Mouse (Mus musculus): ENCODE results near the gene Dbnl.

Dbnl gene

GRCm38 (mm10) chr11:5785732-5786131 is 2.6 kb upstream of the Dbnl start:
- POLR2A ChIA-PET: interaction anchor here in 2 of 4 experiments (0.8 to 11.2 kb wide), 3 partner anchors 15 to 24 kb away, joined by 4 to 123 read pairs (median 113); partner anchors contain the start of genes Pgam2 (in 2 of the 2) and Urgcp (in 1 of the 2)
- CTCF ChIA-PET: no interaction called here

- ChIA-PET POLR2A (interaction anchor here (0.6 to 11.2 kb wide), 61 partner anchors 9 to 687 kb away, joined by 3 to 123 read pairs (median 4); partner anchors contain the start of genes Urgcp (in 4 of the 4), Pgam2 (in 2 of the 4), Pold2 (in 2 of the 4) and Ccdc117 (in 1 of the 4)), CTCF (interaction anchor here (0.5 to 2.6 kb wide), 20 partner anchors 9 to 526 kb away, joined by 3 to 18 read pairs (median 4); partner anchors contain the start of genes Kremen1 (in 1 of the 4), Mrps24 (in 1 of the 4) and Pgam2 (in 1 of the 4))
Measured at GRCm38 (mm10) chr11:5787671-5788055, 625 bp upstream of the Dbnl start.

DNA sequence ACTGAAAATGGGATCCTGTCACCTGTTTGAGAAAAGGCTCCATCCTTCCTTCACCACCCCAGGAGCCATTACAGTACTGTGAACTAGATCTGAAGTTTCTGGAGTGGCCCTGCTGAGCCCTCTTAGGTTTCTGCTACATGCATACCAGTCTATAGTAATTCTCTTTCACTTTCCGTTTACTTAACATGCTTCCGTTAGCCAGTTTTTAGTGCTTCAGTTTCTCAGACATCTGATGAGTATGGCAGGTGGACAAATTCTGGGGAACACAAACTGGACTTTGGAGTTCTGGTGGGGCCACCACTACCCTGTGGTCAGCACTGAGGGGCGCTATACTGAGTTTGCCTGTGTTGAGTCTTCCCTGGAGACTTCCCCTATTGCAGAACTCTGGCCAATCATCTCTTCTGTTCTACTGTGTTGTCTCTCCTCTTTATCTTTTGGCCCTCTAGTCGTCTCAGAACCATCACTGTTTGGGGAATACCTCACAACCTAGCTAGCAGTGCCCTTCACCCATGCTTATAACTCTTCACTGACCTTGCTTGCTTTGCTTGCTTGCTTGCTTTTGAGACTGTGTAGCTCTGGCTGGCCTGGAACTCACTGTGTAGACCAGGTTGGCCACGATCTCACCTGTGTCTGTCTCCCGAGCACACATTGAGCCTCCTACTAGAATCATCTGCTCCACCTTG is 924 bp downstream of the Dbnl start:
- POLR2A ChIA-PET: interaction anchor here in 3 of 4 experiments (1.0 to 11.2 kb wide), 26 partner anchors 9 to 689 kb away, joined by 3 to 123 read pairs (median 6); partner anchors contain the start of genes Urgcp (in 3 of the 3), Pgam2 (in 2 of the 3), Ccdc117 (in 1 of the 3) and Tmed4 (in 1 of the 3)
- CTCF ChIA-PET: interaction anchor here (0.6 to 2.6 kb wide), 15 partner anchors 8 to 252 kb away, joined by 3 to 18 read pairs (median 4); partner anchors contain the start of genes Pgam2 (in 1 of the 4) and Urgcp (in 1 of the 4)

DNA sequence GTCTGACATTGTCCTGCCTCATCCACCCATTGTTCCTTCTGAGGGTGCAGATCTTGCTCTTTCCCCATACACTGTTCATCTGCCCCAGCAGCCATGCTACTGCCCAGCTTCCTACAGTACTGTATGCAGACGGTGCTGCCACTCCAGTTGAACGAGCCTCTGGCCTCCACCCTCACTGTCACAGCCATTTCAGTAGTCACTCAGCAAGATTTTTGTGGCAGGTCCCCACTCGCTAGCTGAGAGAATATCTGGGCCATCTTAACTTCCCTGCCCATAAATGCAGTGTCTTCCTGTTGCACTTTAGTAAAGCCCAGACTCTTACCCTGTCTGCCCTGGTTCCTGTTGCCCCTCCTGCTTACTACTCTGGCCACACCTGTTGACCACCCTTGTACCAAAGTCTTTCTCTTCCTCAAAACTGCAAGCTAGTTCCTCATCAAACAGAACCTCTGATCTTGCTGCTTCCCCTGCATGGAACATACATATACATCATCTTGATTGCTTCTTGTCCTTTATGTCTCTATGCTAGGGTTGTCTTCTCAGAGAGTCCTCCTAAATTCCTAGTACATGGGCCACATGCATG is 1.6 kb downstream of the Dbnl start:
- POLR2A ChIA-PET: interaction anchor here in 2 of 4 experiments (1.1 to 11.2 kb wide), 5 partner anchors 11 to 87 kb away, joined by 3 to 123 read pairs (median 10); partner anchors contain the start of gene Pgam2 (in 2 of the 2)
- CTCF ChIA-PET: interaction anchor here in 3 of 4 experiments (0.6 to 2.6 kb wide), 4 partner anchors 8 to 252 kb away, joined by 3 to 18 read pairs (median 8); no protein-coding TSS in a partner anchor

- CTCF ChIA-PET: no interaction called here
Measured at GRCm38 (mm10) chr11:5790431-5790830, 2.1 kb downstream of the Dbnl start.

DNA sequence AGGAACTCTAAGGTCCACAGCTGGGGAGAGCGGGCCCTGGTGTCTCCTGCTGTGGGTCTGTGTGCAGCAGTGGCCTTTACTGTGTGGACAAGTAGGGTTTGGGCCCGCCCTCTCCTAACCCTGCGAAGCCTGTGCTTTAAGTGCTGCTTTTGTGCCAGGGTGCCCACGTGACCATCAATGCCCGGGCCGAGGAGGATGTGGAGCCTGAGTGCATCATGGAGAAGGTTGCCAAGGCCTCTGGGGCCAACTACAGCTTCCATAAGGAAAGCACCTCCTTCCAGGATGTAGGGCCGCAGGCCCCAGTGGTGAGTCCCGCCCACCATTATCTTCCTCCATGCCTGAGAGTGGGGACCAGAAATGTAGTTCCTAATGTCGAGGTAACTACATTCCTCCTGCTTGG is 7.0 kb downstream of the Dbnl start:
- ChIA-PET CTCF (no interaction called here), POLR2A (interaction anchor here in 2 of 4 experiments (0.6 to 11.2 kb wide), 5 partner anchors 5 to 853 kb away, joined by 3 to 123 read pairs (median 3); partner anchors contain the start of gene Pgam2 (in 1 of the 2))

More at GRCm38 (mm10) chr11:5790431-5790830, 2.1 kb downstream of the Dbnl start:
- POLR2A ChIA-PET: interaction anchor here in 3 of 4 experiments (0.5 to 11.2 kb wide), 7 partner anchors 10 to 528 kb away, joined by 3 to 123 read pairs (median 3); partner anchors contain the start of gene Pgam2 (in 2 of the 3)

- CTCF ChIA-PET: interaction anchor here in 1 of 4 experiments (0.7 kb wide), 1 partner anchor 11 kb away, joined by 5 read pairs; no protein-coding TSS in a partner anchor
- POLR2A ChIA-PET: interaction anchor here in 2 of 4 experiments (1.6 to 10.1 kb wide), 3 partner anchors 6 to 259 kb away, joined by 3 to 123 read pairs (median 113); partner anchors contain the start of gene Dbnl (in 2 of the 2)
Measured at GRCm38 (mm10) chr11:5795706-5796105, 7.4 kb downstream of the Dbnl start.

DNA sequence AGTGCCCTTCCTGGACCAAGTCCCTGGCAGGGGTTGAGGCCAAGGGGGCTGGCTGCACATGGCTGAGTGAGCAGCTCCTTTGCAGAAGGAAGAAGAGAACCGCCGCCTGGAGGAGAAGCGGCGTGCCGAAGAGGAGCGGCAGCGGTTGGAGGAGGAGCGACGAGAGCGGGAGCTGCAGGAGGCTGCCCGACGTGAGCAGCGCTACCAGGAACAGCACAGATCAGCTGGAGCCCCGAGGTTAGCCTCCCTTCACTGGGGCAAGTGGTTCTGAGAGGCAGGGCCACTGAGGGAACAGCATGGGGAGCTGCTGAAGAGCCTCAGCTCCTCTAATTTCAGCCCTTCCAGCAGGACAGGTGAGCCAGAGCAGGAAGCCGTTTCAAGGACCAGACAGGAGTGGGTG is 8.7 kb downstream of the Dbnl start:
- CTCF ChIA-PET: interaction anchor here (0.6 to 2.8 kb wide), 11 partner anchors 8 to 851 kb away, joined by 3 to 18 read pairs (median 4); partner anchors contain the start of gene Dbnl (in 3 of the 4)
- POLR2A ChIA-PET: interaction anchor here in 3 of 4 experiments (0.7 to 10.1 kb wide), 28 partner anchors 7 to 101 kb away, joined by 3 to 123 read pairs (median 4); partner anchors contain the start of genes Dbnl (in 3 of the 3), Myl7 (in 1 of the 3), Polm (in 1 of the 3) and Urgcp (in 1 of the 3)

GRCm38 (mm10) chr11:5797371-5797770 is 9.1 kb downstream of the Dbnl start:
- CTCF ChIA-PET: interaction anchor here (0.6 to 2.8 kb wide), 11 partner anchors 9 to 851 kb away, joined by 3 to 18 read pairs (median 4); partner anchors contain the start of gene Dbnl (in 3 of the 4)

DNA sequence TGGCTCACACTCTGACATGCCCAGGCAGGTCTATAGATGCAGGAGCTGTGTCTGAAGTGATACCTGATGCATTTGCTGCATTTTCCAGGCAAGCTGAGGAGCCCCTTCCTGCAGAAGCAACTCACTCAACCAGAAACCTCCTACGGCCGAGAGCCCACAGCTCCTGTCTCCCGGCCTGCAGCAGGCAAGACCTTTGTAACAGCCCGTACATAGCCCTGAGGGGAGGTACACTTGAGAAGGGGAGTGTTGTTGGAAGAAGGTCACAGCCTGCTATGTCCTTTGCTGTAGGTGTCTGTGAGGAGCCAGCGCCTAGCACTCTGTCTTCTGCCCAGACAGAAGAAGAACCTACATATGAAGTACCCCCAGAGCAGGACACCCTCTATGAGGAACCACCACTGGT is 9.6 kb downstream of the Dbnl start:
- ChIA-PET POLR2A (interaction anchor here in 3 of 4 experiments (0.7 to 10.1 kb wide), 17 partner anchors 8 to 100 kb away, joined by 3 to 123 read pairs (median 5); partner anchors contain the start of genes Dbnl (in 3 of the 3), Myl7 (in 1 of the 3) and Urgcp (in 1 of the 3)), CTCF (interaction anchor here in 3 of 4 experiments (0.6 to 2.8 kb wide), 9 partner anchors 9 to 88 kb away, joined by 3 to 18 read pairs (median 4); partner anchors contain the start of gene Dbnl (in 2 of the 3))

More at GRCm38 (mm10) chr11:5797371-5797770, 9.1 kb downstream of the Dbnl start:
- POLR2A ChIA-PET: interaction anchor here in 3 of 4 experiments (0.7 to 10.1 kb wide), 27 partner anchors 7 to 100 kb away, joined by 3 to 123 read pairs (median 4); partner anchors contain the start of genes Dbnl (in 3 of the 3), Myl7 (in 1 of the 3) and Urgcp (in 1 of the 3)

- POLR2A ChIA-PET: interaction anchor here in 3 of 4 experiments (0.5 to 10.1 kb wide), 9 partner anchors 10 to 279 kb away, joined by 3 to 123 read pairs (median 4); partner anchors contain the start of genes Dbnl (in 2 of the 3), Polm (in 1 of the 3) and Xbp1 (in 1 of the 3)
Measured at GRCm38 (mm10) chr11:5799621-5800490, 11.6 kb downstream of the Dbnl start.

DNA sequence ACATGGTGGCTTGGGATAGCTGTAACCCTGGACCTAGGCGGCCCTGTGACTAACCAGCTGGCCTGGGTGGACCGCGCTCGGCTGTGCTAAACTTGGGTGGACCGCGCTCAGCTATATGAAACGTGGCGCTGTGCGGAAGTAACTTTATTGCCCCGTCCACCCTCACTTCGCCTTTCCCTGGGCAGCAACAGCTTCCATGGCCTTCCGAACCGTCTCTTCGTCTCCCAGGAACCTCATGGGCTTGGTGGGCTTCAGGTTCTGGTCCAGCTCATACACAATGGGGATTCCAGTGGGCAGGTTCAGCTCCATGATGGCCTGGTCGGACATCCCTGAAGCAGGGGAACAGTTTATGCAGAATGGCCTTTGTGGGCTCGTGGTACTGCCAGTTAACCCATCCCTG is 13.2 kb downstream of the Dbnl start:
- ChIA-PET CTCF (interaction anchor here in 3 of 4 experiments (0.6 to 1.6 kb wide), 8 partner anchors 13 to 1298 kb away, joined by 3 to 6 read pairs (median 3); partner anchors contain the start of genes Ap1b1 (in 1 of the 3) and Dbnl (in 1 of the 3)), POLR2A (interaction anchor here (0.6 to 10.1 kb wide), 29 partner anchors 8 to 705 kb away, joined by 3 to 123 read pairs (median 4); partner anchors contain the start of genes Dbnl (in 3 of the 4), Polm (in 2 of the 4), Ykt6 (in 2 of the 4) and Pold2 (in 1 of the 4))

More at GRCm38 (mm10) chr11:5799621-5800490, 11.6 kb downstream of the Dbnl start:
- CTCF ChIA-PET: interaction anchor here in 1 of 4 experiments (0.9 to 1.9 kb wide), 2 partner anchors 155 to 462 kb away, joined by 3 to 6 read pairs; partner anchors contain the start of gene Ykt6

DNA sequence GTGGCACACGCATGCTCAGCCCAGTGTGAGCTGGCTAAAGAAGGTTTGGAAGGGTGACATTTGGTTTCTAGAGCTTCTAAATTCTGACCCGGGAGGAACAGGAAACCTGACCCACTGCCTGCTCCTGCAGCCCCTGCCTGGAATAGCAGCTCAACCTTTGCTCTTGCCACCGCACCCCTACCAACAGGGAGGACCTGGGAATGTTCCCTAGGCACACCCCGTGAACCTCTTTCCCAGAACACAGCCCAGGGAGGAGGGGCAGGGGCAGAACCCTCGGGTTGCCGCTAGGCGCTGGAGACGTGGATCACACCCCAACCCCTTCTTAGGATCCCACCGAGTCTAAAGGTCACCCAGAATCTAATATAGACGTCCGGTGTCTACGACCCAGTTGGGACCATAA is 13.7 kb downstream of the Dbnl start:
- CTCF ChIA-PET: interaction anchor here in 3 of 4 experiments (0.5 to 1.6 kb wide), 9 partner anchors 10 to 1298 kb away, joined by 3 to 6 read pairs (median 3); partner anchors contain the start of gene Ap1b1 (in 1 of the 3)
- POLR2A ChIA-PET: interaction anchor here in 3 of 4 experiments (0.6 to 10.1 kb wide), 37 partner anchors 9 to 706 kb away, joined by 3 to 123 read pairs (median 4); partner anchors contain the start of genes Dbnl (in 3 of the 3), Polm (in 2 of the 3), Ykt6 (in 2 of the 3) and Pold2 (in 1 of the 3)

GRCm38 (mm10) chr11:5802457-5803217 is 14.3 kb downstream of the Dbnl start:
- ChIA-PET CTCF (interaction anchor here (0.5 to 1.6 kb wide), 12 partner anchors 9 to 190 kb away, joined by 3 to 6 read pairs (median 4); partner anchors contain the start of gene Dbnl (in 1 of the 4)), POLR2A (interaction anchor here in 3 of 4 experiments (0.5 to 10.1 kb wide), 42 partner anchors 9 to 272 kb away, joined by 3 to 123 read pairs (median 4); partner anchors contain the start of genes Dbnl (in 3 of the 3), Urgcp (in 3 of the 3), Pold2 (in 1 of the 3) and Polm (in 1 of the 3))

DNA sequence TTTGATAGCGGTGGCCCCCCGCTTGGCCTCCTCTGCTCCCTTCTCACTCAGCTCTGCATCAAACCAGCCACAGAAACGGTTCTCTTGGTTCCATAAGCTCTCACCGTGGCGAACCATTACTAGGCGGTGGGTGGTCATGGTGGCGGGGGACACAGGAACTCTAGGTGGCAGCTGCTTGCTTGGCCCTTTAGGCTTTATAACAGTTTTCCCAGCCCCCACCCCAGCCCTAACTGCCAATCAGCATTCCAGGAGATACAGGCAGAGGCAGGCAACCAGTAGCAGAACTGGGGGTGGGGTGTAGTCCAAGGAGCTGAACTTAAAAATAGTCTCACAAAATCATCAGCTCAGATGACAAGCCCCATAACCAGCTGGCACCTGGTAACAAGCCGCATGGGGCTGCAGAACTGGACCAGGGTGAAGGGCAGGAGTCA is 15.3 kb downstream of the Dbnl start, which contains the start of gene Pgam2:
Gene Pgam2 (minus strand): TSS at position 183 of the 431 bp plus-strand sequence.
- POLR2A ChIA-PET: interaction anchor here in 3 of 4 experiments (0.5 to 10.1 kb wide), 28 partner anchors 10 to 152 kb away, joined by 3 to 123 read pairs (median 4); partner anchors contain the start of genes Dbnl (in 3 of the 3), Urgcp (in 3 of the 3), Polm (in 2 of the 3) and Pold2 (in 1 of the 3)

More for the DNA sequence above, 15.3 kb downstream of the Dbnl start, which contains the start of gene Pgam2:
- CTCF ChIA-PET: interaction anchor here in 2 of 4 experiments (0.5 to 1.6 kb wide), 8 partner anchors 10 to 149 kb away, joined by 3 to 6 read pairs (median 4); partner anchors contain the start of gene Dbnl (in 1 of the 2)
